Mouse (Mus musculus): ENCODE data around the gene Sidt2. TPM values are rescaled to one million over a fixed set of nuclear protein-coding genes. Genes with fewer than 3 reads are reported as not detected.

Gene Sidt2
- polyA plus RNA-seq, 1 experiment from 2014 or later, result 36.6 TPM

DNA sequence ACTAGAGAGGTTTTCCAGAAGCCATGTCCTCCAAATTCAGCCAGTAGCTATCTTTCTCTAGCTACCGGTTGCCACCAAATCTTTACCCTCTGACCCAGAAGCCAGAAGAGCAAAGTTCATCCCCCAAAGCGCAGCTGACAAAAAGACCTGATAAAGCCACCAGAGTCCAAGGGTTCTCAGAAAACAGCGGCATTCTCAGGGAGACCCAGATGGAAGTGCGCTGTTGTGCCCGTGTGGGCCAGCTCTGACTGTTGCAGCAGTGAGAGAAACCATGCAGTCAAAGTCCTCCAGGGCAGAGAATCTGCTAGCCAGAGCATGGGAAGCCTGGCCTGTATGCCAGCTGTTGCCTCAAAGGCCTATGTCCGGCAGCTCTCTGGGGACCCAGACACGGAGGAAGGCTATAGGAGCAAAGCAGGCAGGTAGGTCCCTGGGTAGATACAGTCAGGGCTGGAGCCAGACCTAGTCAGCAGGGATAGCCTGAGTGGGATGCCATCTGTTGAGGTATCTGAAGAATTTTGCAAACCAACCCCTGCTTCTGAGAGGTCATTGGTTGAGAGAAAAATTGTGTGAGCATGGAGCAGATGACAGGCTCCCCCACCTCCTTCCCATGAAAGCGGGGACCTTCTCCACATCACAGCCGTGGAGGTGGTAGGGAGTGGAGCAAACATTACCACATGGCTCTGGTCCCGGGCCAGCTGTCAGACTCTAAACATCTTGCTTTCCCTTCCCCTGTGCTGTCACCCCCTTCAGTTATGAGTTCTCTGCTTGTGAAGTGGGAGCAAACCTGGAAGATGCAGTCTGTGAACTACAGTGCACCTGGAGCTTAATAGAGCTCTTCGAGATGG, 22.3 kb downstream of the Sidt2 start:
- peaks cover 4% of the 10 kb centered on the region; the same call in 1 of the 2 replicates for H3K27me3 ChIP-seq
- no peak overlapping the region for H3K4me2 ChIP-seq
- peaks cover 49% of the 10 kb centered on the region for H3K36me3 ChIP-seq
- WGBS, result 81% methylated on average over 11 of the region's 11 CpGs
- H3K9ac ChIP-seq, result no peak overlapping the region
- no peak overlapping the region for H3K27ac ChIP-seq
- no peaks in the 10 kb centered on the region for H3K9me3 ChIP-seq
- no peak overlapping the region for H3K4me3 ChIP-seq
- peaks cover 9% of the 10 kb centered on the region for H3K4me1 ChIP-seq (replicated peaks)
- no peak for ATAC-seq (ENCODE audit: low FRiP score)

DNA sequence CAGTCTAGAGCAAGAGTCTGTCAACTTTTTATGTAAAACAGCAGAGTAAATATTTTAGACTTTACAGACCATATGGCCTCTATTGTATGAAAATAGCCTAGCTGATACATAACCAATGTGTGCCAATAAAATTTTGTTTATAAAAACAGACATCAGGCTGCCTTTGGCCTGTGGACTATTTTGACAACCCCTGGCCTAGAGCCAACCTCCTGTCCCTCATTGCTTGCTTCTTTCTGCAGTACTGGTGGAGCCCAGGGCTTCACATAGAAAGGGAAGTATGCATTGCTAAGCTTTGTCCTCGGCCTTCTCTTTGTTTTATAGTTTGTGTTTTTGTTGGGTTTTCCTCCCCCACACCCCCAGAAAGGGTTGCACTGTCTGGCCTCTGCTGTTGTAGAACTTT, 23.1 kb downstream of the Sidt2 start:
- Histone ChIP-seq H3K9ac (no peak overlapping the region), H3K4me1 (replicated peaks) (peaks cover 9% of the 10 kb centered on the region), H3K27me3 (peaks cover 4% of the 10 kb centered on the region; the same call in 1 of the 2 replicates), H3K36me3 (peaks cover 57% of the 10 kb centered on the region), H3K4me3 (no peak overlapping the region), H3K4me2 (no peak overlapping the region), H3K27ac (no peak overlapping the region), H3K9me3 (no peaks in the 10 kb centered on the region)
- no peak for ATAC-seq (ENCODE audit: low FRiP score)
- WGBS, result 47% methylated on average over 1 of the region's 1 CpGs

DNA sequence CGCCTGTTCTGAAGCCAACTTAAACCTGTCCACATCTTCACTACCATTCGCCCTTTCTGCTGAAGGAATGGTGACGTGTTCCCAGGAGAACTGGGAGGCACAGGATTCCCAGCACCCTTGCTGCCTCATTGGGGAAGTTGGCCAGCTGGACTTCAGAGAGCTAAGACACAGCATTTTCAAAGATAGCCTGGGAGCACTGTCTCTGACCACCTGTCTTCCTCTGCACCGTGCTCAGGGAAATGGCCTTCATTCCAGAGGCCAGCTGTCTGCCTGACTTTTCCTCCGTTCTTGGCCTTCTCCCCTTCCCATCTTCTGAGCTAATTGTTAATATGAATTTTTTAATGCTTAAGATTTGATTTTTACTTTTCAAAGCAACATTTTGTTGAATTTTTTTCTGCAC, 25.8 kb downstream of the Sidt2 start:
- WGBS, result 92% methylated on average over 5 of the region's 5 CpGs
- ATAC-seq (ENCODE audit: low FRiP score), result no peak
- Histone ChIP-seq H3K4me3 (no peak overlapping the region), H3K4me2 (no peak overlapping the region), H3K36me3 (peaks cover 80% of the 10 kb centered on the region), H3K27me3 (no peaks in the 10 kb centered on the region), H3K4me1 (replicated peaks) (no peaks in the 10 kb centered on the region; the same call in 1 of the 2 replicates), H3K9ac (no peak overlapping the region), H3K9me3 (no peaks in the 10 kb centered on the region), H3K27ac (no peak overlapping the region)

DNA sequence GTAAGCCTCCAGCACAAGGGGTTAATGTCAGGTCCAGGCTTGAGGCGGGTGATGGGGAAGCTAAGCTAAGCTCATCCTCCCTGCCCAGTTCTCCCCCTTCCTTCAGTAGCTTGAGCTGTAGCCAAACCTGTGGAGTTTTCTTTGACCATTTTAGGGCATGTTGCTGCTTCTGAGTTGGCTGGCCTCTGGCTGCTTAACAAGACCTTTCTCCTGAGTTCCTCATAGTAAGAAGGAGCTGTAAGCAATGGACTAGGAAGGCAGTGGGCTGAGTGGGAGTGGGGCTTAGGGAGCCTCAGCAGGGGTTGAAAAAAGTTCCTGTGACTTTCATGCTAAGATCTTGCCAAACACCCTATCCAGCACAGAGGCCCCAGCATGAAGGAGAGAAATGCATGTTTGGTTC, 35.2 kb downstream of the Sidt2 start:
- Histone ChIP-seq H3K27ac (no peak overlapping the region), H3K4me2 (no peak overlapping the region), H3K36me3 (peaks cover 92% of the 10 kb centered on the region), H3K4me3 (no peak overlapping the region), H3K9me3 (no peaks in the 10 kb centered on the region), H3K4me1 (replicated peaks) (peaks cover 9% of the 10 kb centered on the region; the same call in 1 of the 2 replicates), H3K27me3 (no peaks in the 10 kb centered on the region), H3K9ac (no peak overlapping the region)
- 65% methylated on average over 1 of the region's 1 CpGs for WGBS
- ATAC-seq (ENCODE audit: low FRiP score), result no peak

DNA sequence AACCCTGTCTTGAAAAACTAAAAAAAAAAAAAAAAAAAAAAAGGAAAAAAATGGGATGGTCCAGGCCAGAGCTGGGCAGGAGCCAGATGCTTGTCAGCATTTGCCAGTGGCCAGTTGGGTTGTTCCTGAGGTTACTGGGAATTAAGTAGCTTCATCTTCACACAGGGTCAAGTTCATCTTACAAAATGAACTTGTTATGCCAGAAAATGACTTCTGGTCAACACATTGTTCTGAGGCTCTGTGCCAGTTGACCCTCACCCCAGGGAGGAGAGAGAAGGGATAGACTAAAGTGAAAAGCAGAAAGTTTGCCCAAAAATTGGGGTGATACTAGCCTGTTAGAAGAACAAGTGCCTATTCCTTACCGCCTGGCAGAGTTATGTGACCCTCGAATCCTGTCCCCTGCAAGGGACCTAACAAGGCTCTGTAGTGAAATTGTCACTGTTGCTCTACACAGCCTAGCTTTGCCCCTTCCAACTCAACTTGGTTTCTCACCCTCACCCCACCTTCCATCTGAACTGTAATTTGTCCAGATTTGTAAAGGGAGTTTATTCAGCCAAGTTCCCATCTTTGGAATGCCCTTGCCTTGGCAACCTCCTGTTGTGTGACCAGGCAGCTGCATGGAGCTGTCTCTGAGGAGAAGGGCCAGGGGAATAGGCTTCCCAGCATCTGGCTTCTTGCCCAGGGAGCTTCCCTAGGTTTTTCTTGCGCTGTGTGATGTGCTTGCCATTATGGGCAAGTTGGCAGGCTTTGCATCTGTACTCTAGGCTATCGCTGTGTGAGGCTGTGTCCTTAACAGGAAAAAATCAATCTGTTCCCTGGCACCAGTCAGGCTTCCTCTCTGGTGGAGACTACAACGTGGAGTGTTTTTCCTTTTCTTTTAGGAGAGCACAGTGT, 37.8 kb downstream of the Sidt2 start:
- Histone ChIP-seq H3K4me3 (no peak overlapping the region), H3K27me3 (no peaks in the 10 kb centered on the region), H3K9ac (no peak overlapping the region), H3K27ac (peak overlapping the region; percentile 59), H3K4me1 (replicated peaks) (peaks cover 9% of the 10 kb centered on the region; the same call in 1 of the 2 replicates), H3K9me3 (no peaks in the 10 kb centered on the region), H3K4me2 (no peak overlapping the region), H3K36me3 (peaks cover 96% of the 10 kb centered on the region)
- peak; percentile 81 for ATAC-seq (ENCODE audit: low FRiP score)
- WGBS, result 79% methylated on average over 5 of the region's 5 CpGs

DNA sequence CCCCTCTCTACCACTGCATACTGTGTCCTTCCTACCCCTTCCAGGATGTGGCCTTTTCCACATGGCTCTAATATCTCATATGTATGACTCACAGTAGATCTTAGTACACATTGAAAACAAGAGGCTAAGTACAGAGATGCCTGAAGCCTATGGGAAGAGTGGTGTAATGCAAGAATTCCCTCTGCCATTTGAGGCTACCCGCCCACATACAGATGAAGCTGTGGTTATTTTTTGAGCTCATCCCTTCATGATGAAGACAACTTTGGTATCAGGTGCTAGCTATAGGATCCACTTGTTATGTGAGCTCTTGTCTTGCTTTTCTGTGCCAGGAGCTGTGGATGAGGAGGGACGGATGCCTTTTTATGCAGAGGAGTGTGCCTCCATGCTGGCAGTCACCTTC, 39.4 kb downstream of the Sidt2 start:
- Histone ChIP-seq H3K36me3 (peaks cover 98% of the 10 kb centered on the region), H3K4me3 (no peak overlapping the region), H3K9me3 (no peaks in the 10 kb centered on the region), H3K27me3 (no peaks in the 10 kb centered on the region), H3K4me1 (replicated peaks) (peaks cover 9% of the 10 kb centered on the region; the same call in 1 of the 2 replicates), H3K27ac (no peak overlapping the region), H3K9ac (no peak overlapping the region), H3K4me2 (no peak overlapping the region)
- no peak for ATAC-seq (ENCODE audit: low FRiP score)
- WGBS, result 94% methylated on average over 2 of the region's 2 CpGs

DNA sequence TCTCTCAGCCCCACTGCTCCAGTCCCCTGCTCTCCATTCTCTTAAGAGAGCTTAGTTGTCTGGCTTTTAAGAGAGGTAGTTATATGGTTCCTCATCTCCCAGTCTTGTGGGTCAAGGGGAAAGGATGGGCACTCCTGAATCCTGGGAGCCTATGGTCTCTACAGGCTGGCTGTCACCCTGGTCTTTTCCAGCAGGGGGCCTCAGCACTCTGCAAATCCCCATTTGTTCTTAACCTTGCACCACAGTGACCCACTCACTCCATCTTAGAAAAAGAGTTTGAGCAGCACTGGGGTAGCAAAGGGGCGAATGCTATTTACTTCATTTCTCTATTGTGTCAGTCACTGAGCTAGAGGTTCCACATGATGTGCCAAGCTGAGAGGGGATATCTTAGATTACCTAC, 43.4 kb downstream of the Sidt2 start:
- no peaks in the 10 kb centered on the region for H3K27me3 ChIP-seq
- no peak for ATAC-seq (ENCODE audit: low FRiP score)
- no peak overlapping the region for H3K9ac ChIP-seq
- H3K27ac ChIP-seq, result no peak overlapping the region
- no peak overlapping the region for H3K4me3 ChIP-seq
- WGBS, result 86% methylated on average over 1 of the region's 1 CpGs
- H3K4me2 ChIP-seq, result no peak overlapping the region
- H3K4me1 ChIP-seq (replicated peaks), result peaks cover 22% of the 10 kb centered on the region
- peaks cover 83% of the 10 kb centered on the region for H3K36me3 ChIP-seq
- H3K9me3 ChIP-seq, result no peaks in the 10 kb centered on the region

DNA sequence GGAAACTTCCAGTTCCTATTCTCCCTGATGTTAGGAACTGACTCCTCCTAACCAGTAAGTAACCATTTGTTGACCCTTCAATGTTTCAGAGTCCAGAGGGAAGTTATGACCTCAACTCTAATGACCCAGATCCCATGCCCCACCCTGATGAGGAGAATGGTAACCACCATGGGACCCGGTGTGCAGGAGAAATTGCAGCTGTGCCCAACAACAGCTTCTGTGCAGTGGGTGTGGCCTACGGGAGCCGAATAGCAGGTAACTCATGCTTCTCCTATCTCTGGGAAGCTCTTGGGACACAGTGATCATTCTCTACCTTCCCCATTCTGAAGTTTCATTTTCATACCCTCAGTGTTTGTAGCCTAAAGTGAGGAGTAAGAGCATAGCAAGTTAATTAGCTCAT, 44.1 kb downstream of the Sidt2 start:
- H3K27ac ChIP-seq, result no peak overlapping the region
- no peak for ATAC-seq (ENCODE audit: low FRiP score)
- WGBS, result 92% methylated on average over 3 of the region's 3 CpGs
- no peak overlapping the region for H3K4me3 ChIP-seq
- H3K36me3 ChIP-seq, result peaks cover 76% of the 10 kb centered on the region
- H3K9ac ChIP-seq, result no peak overlapping the region
- H3K9me3 ChIP-seq, result no peaks in the 10 kb centered on the region
- no peaks in the 10 kb centered on the region for H3K27me3 ChIP-seq
- peaks cover 22% of the 10 kb centered on the region for H3K4me1 ChIP-seq (replicated peaks)
- H3K4me2 ChIP-seq, result no peak overlapping the region

DNA sequence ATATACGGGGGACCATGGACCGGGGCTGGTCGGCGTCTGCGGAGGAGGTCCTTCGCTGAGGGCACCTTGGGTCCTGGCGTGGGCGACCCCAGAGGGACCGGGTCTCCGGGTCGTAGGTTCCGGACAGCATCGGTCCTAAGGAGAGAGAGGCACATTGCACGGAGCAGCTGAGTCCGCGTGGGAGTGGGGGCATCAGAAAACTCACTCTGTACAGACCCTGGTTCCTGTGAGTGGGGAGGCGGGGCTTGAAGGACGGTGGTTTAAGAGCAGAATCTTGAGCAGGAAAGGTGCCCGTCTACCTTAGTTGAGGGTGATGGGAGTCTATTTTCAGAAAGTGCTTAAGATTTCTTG, 48.0 kb downstream of the Sidt2 start:
- peak; percentile 56 for ATAC-seq (ENCODE audit: low FRiP score)
- WGBS, result under 1% methylated on average over 19 of the region's 19 CpGs
- H3K27me3 ChIP-seq, result no peaks in the 10 kb centered on the region
- peak overlapping the region; percentile 98 for H3K27ac ChIP-seq
- H3K4me3 ChIP-seq, result peak overlapping the region; percentile 89
- H3K36me3 ChIP-seq, result peaks cover 53% of the 10 kb centered on the region
- peak overlapping the region; percentile 94 for H3K9ac ChIP-seq
- H3K4me2 ChIP-seq, result peak overlapping the region; percentile 80
- peaks cover 39% of the 10 kb centered on the region for H3K4me1 ChIP-seq (replicated peaks)
- H3K9me3 ChIP-seq, result no peaks in the 10 kb centered on the region

DNA sequence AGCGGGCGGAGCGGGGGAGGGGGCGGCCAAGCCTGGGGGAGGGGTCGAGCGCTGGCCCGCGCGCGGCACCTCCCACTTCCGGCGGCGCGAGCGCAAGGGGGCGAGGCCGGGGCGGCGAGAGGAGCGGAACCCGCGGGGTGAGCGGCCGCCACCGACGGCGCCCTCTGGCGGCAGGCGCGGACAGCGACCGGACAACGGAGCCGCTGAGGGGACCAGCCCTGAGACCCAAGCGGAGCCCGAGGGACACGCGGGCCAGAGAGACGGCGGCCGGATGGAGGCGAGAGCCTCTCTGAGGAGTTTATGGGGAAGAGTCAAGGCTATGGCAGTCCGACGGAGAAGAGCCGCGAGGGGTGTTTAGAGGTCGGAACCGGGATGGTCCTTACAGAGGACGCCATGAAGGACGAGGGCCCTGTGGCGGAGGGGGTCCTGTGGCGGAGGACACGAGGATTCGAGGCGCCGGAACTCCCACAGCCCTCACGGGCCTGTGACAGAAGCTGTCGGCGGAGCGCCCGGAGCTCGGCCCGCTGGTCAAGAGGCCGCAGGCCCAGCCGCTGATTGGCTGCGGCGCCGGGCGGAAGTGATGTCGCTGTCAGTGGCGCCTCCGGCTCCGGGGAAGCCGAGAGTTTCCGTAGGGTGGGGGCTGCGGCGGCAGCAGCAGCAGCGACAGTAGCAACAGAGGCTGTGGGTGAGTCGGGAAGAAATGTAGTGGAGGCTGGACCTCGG, 48.5 kb downstream of the Sidt2 start, which contains the start of the genes Pcsk7 and Rnf214:
Gene Pcsk7, plus strand, starts transcription at position 143 of the 723 bp plus-strand sequence.
Gene Rnf214, minus strand, starts transcription at position 557 of the 723 bp plus-strand sequence.
- under 1% methylated on average over 70 of the region's 80 CpGs for WGBS
- Histone ChIP-seq H3K4me1 (replicated peaks) (peaks cover 39% of the 10 kb centered on the region), H3K27me3 (no peaks in the 10 kb centered on the region), H3K4me3 (peak within 1 kb of the TSS; percentile 89), H3K9ac (peak within 1 kb of the TSS; percentile 94), H3K4me2 (peak within 1 kb of the TSS; percentile 80), H3K27ac (peak within 1 kb of the TSS; percentile 98), H3K9me3 (no peaks in the 10 kb centered on the region), H3K36me3 (peaks cover 52% of the 10 kb centered on the region)
- ATAC-seq (ENCODE audit: low FRiP score), result peak; percentile 95

DNA sequence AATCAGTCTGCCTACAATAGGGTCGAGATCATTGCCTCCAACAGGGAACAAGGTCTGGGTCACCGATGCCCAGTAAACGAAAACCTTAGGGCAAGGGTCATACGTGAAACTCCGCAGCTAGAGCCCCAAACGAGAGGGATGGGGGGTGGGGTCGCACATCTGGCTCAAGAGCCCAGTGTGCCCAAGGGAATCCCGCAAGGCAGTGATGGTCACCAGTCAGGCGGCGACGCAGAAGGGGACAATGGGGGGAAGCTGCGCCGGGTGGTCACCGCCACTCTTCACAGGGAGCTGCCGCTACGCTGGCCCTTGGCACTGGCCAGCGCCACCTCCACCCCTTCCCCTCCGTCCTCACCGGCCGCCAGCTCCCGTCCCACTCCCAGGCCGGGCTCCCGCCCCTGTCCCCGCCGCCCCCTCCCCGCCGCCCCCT, 49.2 kb downstream of the Sidt2 start:
- H3K4me2 ChIP-seq, result peak overlapping the region; percentile 78
- WGBS, result 0% methylated on average over 15 of the region's 27 CpGs
- H3K27me3 ChIP-seq, result no peaks in the 10 kb centered on the region
- peaks cover 39% of the 10 kb centered on the region for H3K4me1 ChIP-seq (replicated peaks)
- H3K9me3 ChIP-seq, result no peaks in the 10 kb centered on the region
- ATAC-seq (ENCODE audit: low FRiP score), result peak; percentile 61
- peaks cover 47% of the 10 kb centered on the region for H3K36me3 ChIP-seq
- peak overlapping the region; percentile 94 for H3K9ac ChIP-seq
- H3K4me3 ChIP-seq, result peak overlapping the region; percentile 89
- H3K27ac ChIP-seq, result peak overlapping the region; percentile 98

DNA sequence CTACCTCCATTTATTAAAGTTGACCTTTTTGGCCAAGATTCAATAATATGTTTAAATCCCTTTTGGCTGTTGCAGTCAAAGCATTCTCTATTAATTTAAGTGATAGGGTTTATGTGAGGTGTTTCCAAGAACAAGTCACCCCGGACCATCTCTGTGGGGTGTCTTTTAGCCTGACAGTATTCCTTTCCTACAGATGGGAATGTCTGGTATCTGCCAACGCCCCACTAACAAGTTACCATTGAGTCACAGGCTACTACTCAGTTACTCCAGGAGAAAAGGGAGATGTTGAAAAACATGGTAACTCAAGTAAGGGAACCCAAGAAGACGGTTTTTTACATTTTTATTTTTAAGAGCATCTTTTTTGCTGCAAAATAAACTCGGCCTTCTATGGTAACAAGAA, 49.9 kb downstream of the Sidt2 start:
- Histone ChIP-seq H3K27ac (peak overlapping the region; percentile 98), H3K36me3 (peaks cover 44% of the 10 kb centered on the region), H3K9me3 (no peaks in the 10 kb centered on the region), H3K4me2 (peak overlapping the region; percentile 78), H3K27me3 (no peaks in the 10 kb centered on the region), H3K4me1 (replicated peaks) (peaks cover 39% of the 10 kb centered on the region), H3K4me3 (peak overlapping the region; percentile 89), H3K9ac (peak overlapping the region; percentile 94)
- no peak for ATAC-seq (ENCODE audit: low FRiP score)
- 60% methylated on average over 4 of the region's 4 CpGs for WGBS
